In the genomic region with DNA sequence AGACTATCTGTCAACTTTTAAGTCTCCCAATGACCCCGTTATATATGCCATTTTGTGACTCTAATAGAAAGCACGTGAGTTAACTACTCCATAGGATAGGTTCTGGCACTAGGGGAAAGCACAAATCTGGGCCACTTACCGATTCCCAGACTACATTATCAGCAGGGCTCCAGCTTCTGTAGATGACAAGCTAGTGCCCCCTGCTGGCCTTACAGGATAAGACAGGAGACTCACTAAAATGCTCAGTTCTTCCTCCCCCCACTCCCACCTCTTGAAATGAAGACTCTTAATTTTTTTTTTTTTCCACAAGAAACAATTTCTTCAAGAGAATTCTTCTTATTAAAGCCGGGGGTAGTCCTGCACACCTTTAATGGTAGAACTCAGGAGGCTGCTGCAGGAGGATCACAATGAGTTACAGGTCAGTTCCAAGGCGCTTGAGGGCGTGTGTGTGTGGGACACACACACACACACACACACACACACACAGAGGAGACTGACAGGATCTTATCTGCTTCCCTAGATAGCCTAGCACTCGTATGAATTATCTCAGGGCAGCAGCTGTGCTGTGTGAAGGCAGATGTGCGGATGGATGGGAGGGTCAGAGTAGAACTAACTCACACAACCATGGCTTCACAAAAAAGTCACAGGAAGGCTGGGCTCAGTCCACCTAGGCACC, we compare ENCODE assay signal across 9 mouse cellular contexts. TPM values are rescaled to one million over a fixed set of nuclear protein-coding genes. Genes with fewer than 3 reads are reported as not detected.
A peak's percentile ranks its signal among the peaks of the same experiment; 100 is the strongest.
DNase-seq lines count a peak whose midpoint lies in the region; ATAC-seq and TF ChIP-seq lines count a peak whose summit lies in the region.
"Had no signal": no experiment of that assay in that cellular context is flagged by ENCODE, and none has a peak within 500 bp of the region (broad histone marks: within the 10 kb centered on the region; RNA-seq: fewer than 3 reads in every experiment).

No protein-coding gene starts in this region.

- 58% methylated on average over 8 of the region's 8 CpGs for WGBS in kidney, embryonic 14.5 days
- WGBS in small intestine, adult 2 months = 39% methylated on average over 8 of the region's 8 CpGs

- no peak for ATAC-seq in kidney, embryonic 14.5 days (ENCODE audit: low FRiP score, low TSS enrichment)

- H3K4me3 ChIP-seq in kidney, embryonic 14.5 days (ENCODE audit: low read length) = no peak overlapping the region
- no peak overlapping the region for H3K4me3 ChIP-seq in bone marrow macrophage, adult 2 months (ENCODE audit: insufficient read depth, low read length)
- peak overlapping the region; percentile 47 for H3K4me3 ChIP-seq in erythroblast, embryonic 14.5 days (replicated peaks)
- no peak overlapping the region for H3K4me3 ChIP-seq in left cerebral cortex, adult 2 months
- peak overlapping the region; percentile 64 for H3K4me3 ChIP-seq in megakaryocyte, embryonic 14.5 days (replicated peaks)
- no peak overlapping the region for H3K4me3 ChIP-seq in small intestine, adult 2 months (ENCODE audit: low read depth, low read length)
- H3K4me3 ChIP-seq: limb, embryonic 13.5 days had no signal

- H3K27ac ChIP-seq in kidney, embryonic 14.5 days (ENCODE audit: low read depth, low read length) = no peak overlapping the region
- H3K27ac ChIP-seq in bone marrow macrophage, adult 2 months (ENCODE audit: insufficient read depth, low read depth, low read length) = no peak overlapping the region
- no peak overlapping the region for H3K27ac ChIP-seq in left cerebral cortex, adult 2 months
- no peak overlapping the region for H3K27ac ChIP-seq in small intestine, adult 2 months (ENCODE audit: insufficient read depth, low read depth, low read length)
- H3K27ac ChIP-seq: limb, embryonic 13.5 days had no signal

- intact Hi-C loops in heart, postnatal 36 days (cut with DNase I) = loop anchor here (1.0 to 10.0 kb wide), 2 partner anchors 73 to 581 kb away; no protein-coding TSS in a partner anchor
- intact Hi-C loops in left cerebral cortex, adult 2 months (cut with DNase I) = loop anchor here (1.0 to 10.0 kb wide), 3 partner anchors 73 to 581 kb away; no protein-coding TSS in a partner anchor

- peaks cover 15% of the 10 kb centered on the region; the same call in 1 of the 2 replicates for H3K36me3 ChIP-seq in kidney, embryonic 14.5 days (ENCODE audit: control insufficient read depth, insufficient read depth, low read length)
- H3K36me3 ChIP-seq in erythroblast, embryonic 14.5 days (ENCODE audit: control insufficient read depth) = peaks cover 64% of the 10 kb centered on the region
- H3K36me3 ChIP-seq in megakaryocyte, embryonic 14.5 days (replicated peaks; ENCODE audit: low read length) = peaks cover 33% of the 10 kb centered on the region
- peaks cover 7% of the 10 kb centered on the region; the same call in 1 of the 2 replicates for H3K36me3 ChIP-seq in small intestine, adult 2 months (ENCODE audit: control insufficient read depth, insufficient read depth, low read length)

- H3K27me3 ChIP-seq in kidney, embryonic 14.5 days (ENCODE audit: control insufficient read depth, insufficient read depth, low read length) = no peaks in the 10 kb centered on the region
- peaks cover 10% of the 10 kb centered on the region; the same call in 1 of the 2 replicates for H3K27me3 ChIP-seq in erythroblast, embryonic 14.5 days (ENCODE audit: control insufficient read depth)
- no peaks in the 10 kb centered on the region for H3K27me3 ChIP-seq in megakaryocyte, embryonic 14.5 days (replicated peaks)
- no peaks in the 10 kb centered on the region for H3K27me3 ChIP-seq in small intestine, adult 2 months (ENCODE audit: control insufficient read depth, insufficient read depth, low read length)
- H3K27me3 ChIP-seq: limb, embryonic 13.5 days had no signal

- H3K9ac ChIP-seq in kidney, embryonic 14.5 days (ENCODE audit: low read depth, low read length) = no peak overlapping the region
- H3K9ac ChIP-seq: limb, embryonic 13.5 days had no signal

- TF ChIP-seq POLR2A in bone marrow macrophage, adult 2 months (IDR thresholded peaks at IDR 0.05; ENCODE audit: borderline replicate concordance, low read depth, low read length) = no peak
- no peak for TF ChIP-seq POLR2A in small intestine, adult 2 months (IDR thresholded peaks at IDR 0.05; ENCODE audit: low read depth, low read length)

- H3K4me2 ChIP-seq in kidney, embryonic 14.5 days (replicated peaks; ENCODE audit: low read depth, low read length) = no peak overlapping the region
- H3K4me2 ChIP-seq: limb, embryonic 13.5 days had no signal

- peak; percentile 85 for DNase-seq in kidney, adult 9 months
- DNase-seq in heart, postnatal 36 days = peak; percentile 77 to 81
- peak; percentile 69 to 71 for DNase-seq in left cerebral cortex, adult 2 months (ENCODE audit: extremely low spot score in 1 of 2, low spot score in 2 of 2)

- TF ChIP-seq CTCF in bone marrow macrophage, adult 2 months (IDR thresholded peaks at IDR 0.05; ENCODE audit: low read depth, low read length) = peak; percentile 51; the same call in 1 of the 2 replicates
- peak; percentile 83 for TF ChIP-seq CTCF in left cerebral cortex, adult 2 months (IDR thresholded peaks at IDR 0.05)
- TF ChIP-seq CTCF in small intestine, adult 2 months (IDR thresholded peaks at IDR 0.05; ENCODE audit: extremely low read depth, insufficient read length, insufficient replicate concordance, low read depth, low read length) = peak; percentile 71; the same call in 1 of the 2 replicates

- peaks cover 5% of the 10 kb centered on the region; the same call in 1 of the 2 replicates for H3K9me3 ChIP-seq in kidney, embryonic 14.5 days (ENCODE audit: control insufficient read depth, low read length)
- H3K9me3 ChIP-seq in erythroblast, embryonic 14.5 days (ENCODE audit: control insufficient read depth, low read length) = peaks cover 27% of the 10 kb centered on the region
- H3K9me3 ChIP-seq in megakaryocyte, embryonic 14.5 days = peaks cover 11% of the 10 kb centered on the region

- no peaks in the 10 kb centered on the region for H3K4me1 ChIP-seq in kidney, embryonic 14.5 days (ENCODE audit: control insufficient read depth, insufficient read depth, low read length)
- H3K4me1 ChIP-seq in bone marrow macrophage, adult 2 months (ENCODE audit: control insufficient read depth, insufficient read depth, low read length) = peaks cover 26% of the 10 kb centered on the region
- peaks cover 93% of the 10 kb centered on the region for H3K4me1 ChIP-seq in erythroblast, embryonic 14.5 days (ENCODE audit: control insufficient read depth)
- H3K4me1 ChIP-seq in megakaryocyte, embryonic 14.5 days = peaks cover 96% of the 10 kb centered on the region
- no peaks in the 10 kb centered on the region; the same call in 1 of the 2 replicates for H3K4me1 ChIP-seq in small intestine, adult 2 months (ENCODE audit: control insufficient read depth, insufficient read depth, insufficient read length, low read length)

RNA-seq across cellular contexts. Expression of a gene that starts 7.1 kb away (rescaled TPM):
- polyA plus RNA-seq in kidney, embryonic 14.5 days (2014; fragmentation: Nextera tagmentation; extraction: Ambion mirVana) = 161 and 195 TPM in 2 replicates
- 22.5 and 31.6 TPM in 2 replicates for polyA plus RNA-seq in bone marrow macrophage, adult 2 months (2012; ENCODE audit: insufficient read depth, insufficient read length, missing spikeins)
- 218 and 245 TPM in 2 replicates for polyA plus RNA-seq in erythroblast, embryonic 14.5 days (2012)
- 10 to 100 TPM; 93.2 to 97.0 TPM for total RNA-seq in heart, postnatal 36 days (2021)
- 10 to 100 TPM; 46.0 to 50.2 TPM for total RNA-seq in left cerebral cortex, adult 2 months (2021)
- polyA plus RNA-seq in megakaryocyte, embryonic 14.5 days (2012; ENCODE audit: insufficient read depth, low replicate concordance) = 46.1 and 131 TPM in 2 replicates
- 74.3 and 82.0 TPM in 2 replicates for polyA plus RNA-seq in small intestine, adult 2 months (2012; rRNA removed)

RNA-seq across cellular contexts. Expression of a gene that starts 15.8 kb away (rescaled TPM):
- 0.24 and 0.51 TPM in 2 replicates for polyA plus RNA-seq in kidney, embryonic 14.5 days (2014; fragmentation: Nextera tagmentation; extraction: Ambion mirVana)
- polyA plus RNA-seq in bone marrow macrophage, adult 2 months (2012; ENCODE audit: insufficient read depth, insufficient read length, missing spikeins) = 13.4 and 18.2 TPM in 2 replicates
- 1.2 and 1.3 TPM in 2 replicates for polyA plus RNA-seq in erythroblast, embryonic 14.5 days (2012)
- 1 to 10 TPM; 7.2 to 7.8 TPM for total RNA-seq in heart, postnatal 36 days (2021)
- total RNA-seq in left cerebral cortex, adult 2 months (2021) = 1 to 10 TPM; 1.7 to 1.9 TPM
- polyA plus RNA-seq in megakaryocyte, embryonic 14.5 days (2012; ENCODE audit: insufficient read depth, low replicate concordance) = 4.2 and 6.8 TPM in 2 replicates
- 0.88 and 1.3 TPM in 2 replicates for polyA plus RNA-seq in small intestine, adult 2 months (2012; rRNA removed)

Comparison
In these comparisons a context has a peak if more than half of its experiments do, and no peak if none do; other contexts are left out.
1. H3K4me3 ChIP-seq: peak in erythroblast, embryonic 14.5 days (single experiment) and megakaryocyte, embryonic 14.5 days (single experiment); none in kidney, embryonic 14.5 days (single experiment), bone marrow macrophage, adult 2 months (single experiment), left cerebral cortex, adult 2 months (single experiment) and small intestine, adult 2 months (single experiment).
2. Peak in every context shown above with its lines, with median percentiles within 50 percentile points of each other: DNase-seq and CTCF ChIP-seq.